Mouse (Mus musculus): ENCODE measurements around the gene Lypd6. TPM values are rescaled to one million over a fixed set of nuclear protein-coding genes. Genes with fewer than 3 reads are reported as not detected.

Lypd6 gene
- total RNA-seq, 2 experiments from 2014 or later, result 6.9 to 24.1 TPM

GRCm38 (mm10) chr2:50106879-50107278, 40.6 kb downstream of the Lypd6 start:
- peak; percentile 5 to 8 for DNase-seq

GRCm38 (mm10) chr2:50110167-50110566, 43.9 kb downstream of the Lypd6 start:
- DNase-seq, result no peak

GRCm38 (mm10) chr2:50111169-50111568, 44.9 kb downstream of the Lypd6 start:
- no peak for DNase-seq

- no peak for DNase-seq
Measured at GRCm38 (mm10) chr2:50111609-50112008, 45.4 kb downstream of the Lypd6 start.

GRCm38 (mm10) chr2:50112427-50112826, 46.2 kb downstream of the Lypd6 start:
- DNase-seq, result no peak

GRCm38 (mm10) chr2:50119101-50119500, 52.9 kb downstream of the Lypd6 start:
- DNase-seq, result no peak

- no peak for DNase-seq
Measured at GRCm38 (mm10) chr2:50120839-50121238, 54.6 kb downstream of the Lypd6 start.

GRCm38 (mm10) chr2:50123376-50123775, 57.1 kb downstream of the Lypd6 start:
- no peak for DNase-seq

GRCm38 (mm10) chr2:50127513-50128175, 61.4 kb downstream of the Lypd6 start:
- DNase-seq, result no peak

GRCm38 (mm10) chr2:50128322-50129277, 62.4 kb downstream of the Lypd6 start:
- no peak for DNase-seq

- DNase-seq, result no peak
Measured at GRCm38 (mm10) chr2:50130674-50131073, 64.4 kb downstream of the Lypd6 start.

GRCm38 (mm10) chr2:50143672-50144071, 77.4 kb downstream of the Lypd6 start:
- DNase-seq, result no peak

- DNase-seq, result no peak
Measured at GRCm38 (mm10) chr2:50147308-50147707, 81.1 kb downstream of the Lypd6 start.

GRCm38 (mm10) chr2:50149257-50150202, 83.3 kb downstream of the Lypd6 start:
- DNase-seq, result no peak

- DNase-seq, result peak in 1 of 2 experiments; percentile 12
Measured at GRCm38 (mm10) chr2:50150203-50150590, 84.0 kb downstream of the Lypd6 start.

GRCm38 (mm10) chr2:50150816-50151215, 84.6 kb downstream of the Lypd6 start:
- no peak for DNase-seq

GRCm38 (mm10) chr2:50151401-50151800, 85.2 kb downstream of the Lypd6 start:
- DNase-seq, result no peak

- no peak for DNase-seq
Measured at GRCm38 (mm10) chr2:50151879-50152278, 85.7 kb downstream of the Lypd6 start.

GRCm38 (mm10) chr2:50156009-50156408, 89.8 kb downstream of the Lypd6 start:
- DNase-seq, result no peak

GRCm38 (mm10) chr2:50160069-50160468, 93.8 kb downstream of the Lypd6 start:
- no peak for DNase-seq

GRCm38 (mm10) chr2:50163608-50164007, 97.4 kb downstream of the Lypd6 start:
- DNase-seq, result no peak

GRCm38 (mm10) chr2:50165277-50165676, 99.0 kb downstream of the Lypd6 start:
- no peak for DNase-seq

Measured in adrenal gland, postnatal 36 days (tissue).